Mouse (Mus musculus) granulocyte monocyte progenitor cell, adult 5-6 weeks (primary cell): ENCODE data around the gene Wdr19. TPM values are rescaled to one million over a fixed set of nuclear protein-coding genes. Genes with fewer than 3 reads are reported as not detected.
"Not testable (repeated sequence)": the region's sequence is repeated elsewhere in the genome, so short reads cannot be mapped to it uniquely, and the experiment has no call there.

Source experiments
- ATAC-seq: replicated peaks from 2 replicates; pipeline ENCODE4 v1.8.0; 2016; ENCODE audit warnings: mild to moderate bottlenecking, moderate TSS enrichment, inconsistent platforms; ENCODE audit not compliant: poor library complexity, severe bottlenecking
- total RNA-seq, 2 experiments: library from RNA; stranded (forward) in 1 of 2; stranded (reverse) in 1 of 2; fragments of 200-712, 200-1000 nt in 1 of 2; fragments of >200 nt in 1 of 2; fragmentation: Nextera tagmentation in 1 of 2; gene quantifications; 2 replicates each; pipeline ENCODE4 v1.2.3; 2014 to 2017

The Wdr19 gene
- total RNA-seq, 2 experiments from 2014 or later: 4.4 to 6.3 TPM

DNA sequence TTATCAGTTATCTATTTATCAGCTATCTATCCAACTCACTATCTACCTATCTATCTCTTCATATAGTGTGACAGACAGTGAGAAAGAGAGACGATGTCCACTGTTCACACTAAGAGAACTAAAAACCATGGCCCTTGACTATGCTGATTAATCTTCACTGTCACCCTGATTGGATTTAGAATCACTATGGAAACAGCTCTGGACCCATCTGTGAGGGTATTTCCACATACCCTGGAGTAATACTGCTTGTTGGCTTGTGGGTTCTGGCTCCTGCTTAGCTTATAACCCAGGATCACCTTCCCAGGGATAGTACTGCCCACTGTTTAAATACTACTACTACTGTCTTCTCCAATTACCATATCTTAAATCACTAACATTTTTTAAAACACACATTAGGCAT lies 17.2 kb upstream of the Wdr19 start:
- ATAC-seq: no peak

DNA sequence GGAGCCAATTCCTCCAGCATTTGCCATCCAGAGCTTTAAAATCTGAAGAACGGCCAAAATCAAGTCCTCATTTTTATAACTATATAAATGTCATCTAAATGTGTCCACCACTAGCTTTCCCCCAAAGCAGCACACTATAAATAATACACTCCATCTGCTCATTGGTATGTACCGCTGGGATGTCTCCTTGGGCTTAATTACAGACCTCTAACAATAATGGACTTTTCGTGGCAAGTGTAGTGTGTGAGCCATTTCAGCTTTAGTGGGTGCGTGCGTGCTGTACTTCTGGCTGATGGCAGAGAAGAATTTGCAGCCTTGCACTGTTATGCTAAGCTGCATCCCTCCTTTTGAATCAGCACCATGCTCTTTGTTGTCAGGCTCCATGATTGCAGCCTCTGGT lies 7.9 kb upstream of the Wdr19 start:
- no peak for ATAC-seq

GRCm38 (mm10) chr5:65194441-65194840 lies 5.1 kb upstream of the Wdr19 start:
- ATAC-seq: no peak

DNA sequence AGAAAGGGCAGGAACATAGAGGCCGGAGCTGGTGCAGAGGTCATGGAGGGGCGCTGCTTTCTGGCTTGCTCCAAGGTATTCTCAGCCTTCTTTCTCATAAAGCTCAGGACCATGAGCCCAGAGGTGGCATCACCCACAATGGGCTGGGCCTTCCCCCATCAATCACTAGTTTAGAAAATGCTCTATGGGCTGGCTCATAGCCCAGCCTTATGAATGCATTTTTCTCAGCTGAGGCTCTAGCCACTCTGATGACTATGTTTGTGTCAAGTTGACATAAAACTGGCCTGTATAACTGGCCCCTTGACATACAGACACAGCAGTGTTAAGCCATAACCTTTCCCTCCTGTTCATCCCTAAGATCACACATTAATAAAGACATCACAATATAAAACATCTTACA lies 5.2 kb downstream of the Wdr19 start:
- no peak for ATAC-seq

DNA sequence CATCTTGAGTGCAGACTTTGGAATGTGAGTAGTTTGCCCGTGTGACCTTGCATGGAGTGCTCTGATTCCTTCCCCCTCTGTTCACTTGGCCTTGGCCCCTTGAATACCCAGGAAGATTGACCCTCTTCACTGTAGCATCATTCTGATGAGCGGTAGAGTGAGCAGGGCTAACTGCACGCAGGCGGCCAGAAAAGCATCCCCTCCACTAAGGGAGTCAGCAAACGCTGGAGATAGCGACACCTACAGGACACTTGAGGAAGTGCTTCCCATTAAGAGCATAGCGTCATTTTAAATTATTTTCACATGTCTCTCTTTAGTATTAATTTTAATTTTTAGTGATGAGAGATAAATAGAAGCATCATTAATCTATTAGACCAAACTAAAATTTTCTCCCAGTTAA lies 13.8 kb downstream of the Wdr19 start:
- peak; percentile 79 for ATAC-seq

- ATAC-seq: no peak
Observed at GRCm38 (mm10) chr5:65217305-65218269, 18.1 kb downstream of the Wdr19 start.

DNA sequence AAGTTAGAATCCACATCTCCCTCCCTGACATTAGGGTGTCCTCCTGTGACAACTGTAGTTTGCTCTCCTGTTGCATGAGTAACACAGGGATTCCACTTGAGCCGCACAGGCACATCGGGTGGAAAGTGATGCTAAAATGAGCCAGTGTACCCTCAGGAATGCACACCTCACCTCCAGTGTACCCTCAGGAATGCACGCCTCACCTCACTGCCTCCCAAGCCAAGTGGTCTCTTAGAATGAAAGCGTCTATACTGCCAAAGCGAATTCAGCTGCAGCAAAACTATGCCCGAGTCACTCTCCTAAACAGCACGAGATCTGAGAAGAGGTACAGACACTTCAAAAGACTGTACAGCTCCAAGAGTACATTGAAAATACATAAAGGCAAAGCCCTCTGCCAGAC lies 21.5 kb downstream of the Wdr19 start:
- ATAC-seq: no peak

GRCm38 (mm10) chr5:65224056-65224455 lies 24.6 kb downstream of the Wdr19 start:
- ATAC-seq: no peak

- no peak for ATAC-seq
Observed at GRCm38 (mm10) chr5:65231289-65232003, 31.9 kb downstream of the Wdr19 start.

GRCm38 (mm10) chr5:65242740-65243139 lies 43.2 kb downstream of the Wdr19 start:
- no peak for ATAC-seq

DNA sequence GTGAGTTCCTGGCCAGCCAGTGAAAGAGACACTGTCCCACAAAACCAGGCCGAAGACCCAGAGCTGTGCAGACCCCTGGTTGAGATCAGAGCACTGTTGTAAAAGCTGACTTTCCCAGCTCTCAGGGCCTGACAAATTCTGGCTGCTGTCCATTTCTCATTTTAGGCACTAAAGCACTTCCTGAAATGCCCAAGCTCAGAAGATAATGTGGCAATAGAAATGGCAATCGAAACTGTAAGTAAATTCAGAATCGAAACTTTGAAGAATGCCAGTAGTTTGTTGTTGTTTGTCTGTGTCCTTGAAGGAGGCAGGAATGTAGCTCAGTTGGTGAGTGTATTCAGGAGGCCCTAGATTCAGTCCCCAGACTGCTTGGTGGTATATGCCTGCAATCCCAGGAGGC lies 47.8 kb downstream of the Wdr19 start:
- ATAC-seq: peak; percentile 74

GRCm38 (mm10) chr5:65250185-65250855 lies 50.8 kb downstream of the Wdr19 start:
- no peak for ATAC-seq

GRCm38 (mm10) chr5:65257910-65258505 lies 58.5 kb downstream of the Wdr19 start:
- no peak for ATAC-seq

- no peak for ATAC-seq
Observed at GRCm38 (mm10) chr5:65273966-65274365, 74.5 kb downstream of the Wdr19 start.

- ATAC-seq: no peak
Observed at GRCm38 (mm10) chr5:65279133-65279651, 79.7 kb downstream of the Wdr19 start.

DNA sequence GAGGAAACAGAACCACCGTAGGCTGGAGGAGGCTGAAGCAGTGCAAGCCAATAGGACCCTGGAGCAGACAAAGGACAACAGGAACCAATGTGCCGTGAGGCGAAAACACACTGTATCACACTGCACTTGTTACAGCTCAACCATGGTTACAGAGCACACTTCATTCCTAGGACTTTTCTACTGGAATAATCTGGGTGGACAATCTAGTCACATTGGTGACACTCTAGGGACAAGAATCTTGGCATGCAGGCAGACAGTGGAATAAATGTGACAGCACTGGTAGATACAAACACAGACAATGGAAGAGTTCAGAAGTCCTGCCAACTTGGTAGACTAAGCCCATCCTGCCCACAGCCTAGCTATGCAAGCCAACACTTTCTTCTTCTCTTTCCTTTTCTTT lies 81.7 kb downstream of the Wdr19 start:
- no peak for ATAC-seq

- ATAC-seq: no peak; the same call in 1 of the 2 replicates
Observed at GRCm38 (mm10) chr5:65284171-65284570, 84.7 kb downstream of the Wdr19 start.

DNA sequence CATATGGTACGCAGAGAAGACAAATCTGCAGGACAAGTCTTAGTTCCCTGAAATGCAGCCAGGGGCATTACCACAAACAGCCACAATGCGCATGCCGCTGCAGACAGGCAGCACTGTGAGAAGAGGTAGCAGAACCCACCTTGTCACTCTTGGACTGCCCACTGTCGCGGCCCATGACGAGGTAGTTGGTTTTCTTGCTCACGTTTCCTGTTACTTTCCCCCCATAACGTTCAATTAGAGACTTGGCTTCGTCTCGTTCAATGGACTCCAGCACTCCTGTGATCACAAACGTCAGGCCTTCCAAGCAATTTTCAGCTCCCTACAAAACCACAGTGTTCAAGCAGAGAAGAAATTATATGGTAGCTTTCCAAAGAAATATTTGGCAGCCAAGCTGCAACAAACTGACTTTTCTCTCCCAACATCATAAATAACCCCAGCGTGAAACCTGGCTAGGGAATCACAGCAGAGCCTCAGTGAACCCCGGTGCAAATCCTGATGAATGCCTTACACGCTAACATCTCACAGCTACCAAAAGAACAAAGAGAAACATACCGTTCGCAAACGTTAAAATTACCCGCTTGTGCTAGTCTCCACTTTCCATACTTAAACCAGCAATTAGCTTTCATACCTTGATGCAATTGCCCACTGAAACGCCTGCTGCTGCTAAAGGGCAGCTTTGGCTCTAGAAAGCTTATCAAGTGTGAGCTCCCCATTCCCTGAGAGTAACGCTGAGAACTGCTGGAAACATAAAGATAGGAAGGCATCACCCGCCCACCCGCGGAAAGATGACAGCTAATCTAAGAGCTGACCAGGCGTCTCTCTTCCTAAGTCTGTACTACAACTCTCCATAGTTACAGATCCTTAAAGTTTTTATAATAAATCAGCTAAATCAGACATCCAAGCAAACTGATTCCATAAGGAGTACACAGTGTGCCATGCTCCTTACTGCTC lies 88.5 kb downstream of the Wdr19 start:
- no peak for ATAC-seq

DNA sequence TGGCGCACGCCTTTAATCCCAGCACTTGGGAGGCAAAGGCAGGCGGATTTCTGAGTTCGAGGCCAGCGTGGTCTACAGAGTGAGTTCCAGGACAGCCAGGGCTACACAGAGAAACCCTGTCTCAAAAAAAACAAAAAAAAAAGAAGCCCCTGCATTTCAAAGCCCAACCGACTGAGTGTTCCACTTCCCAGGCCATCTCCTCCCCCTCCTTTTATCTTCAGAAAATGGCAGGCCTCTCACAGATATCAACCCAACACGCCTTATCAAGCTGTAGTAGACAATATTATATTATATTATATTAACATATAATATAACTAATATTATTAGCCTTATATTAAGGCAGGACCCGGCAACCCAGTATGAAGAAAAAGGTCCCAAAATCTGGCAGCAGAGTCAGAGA lies 89.5 kb downstream of the Wdr19 start:
- ATAC-seq: not testable (repeated sequence)
